Mouse (Mus musculus) midbrain, embryonic 15.5 days (tissue): Measurements from ENCODE around the gene Plcb4. TPM values are rescaled to one million over a fixed set of nuclear protein-coding genes. Genes with fewer than 3 reads are reported as not detected.
A peak's percentile ranks its signal among the peaks of the same experiment; 100 is the strongest.

ENCODE experiments used
- ATAC-seq: fragments of 200-750 bp; cut with Nextera tagmentation; replicated peaks from 2 replicates; pipeline ENCODE4 v1.8.0; 2017; ENCODE audit warnings: moderate TSS enrichment
- H3K27ac ChIP-seq: fragments of 300-500 bp; sonication (generic); 2 replicates; pipeline ENCODE4 v1.5.1; 2015; ENCODE audit warnings: mild to moderate bottlenecking, inconsistent platforms
- H3K27me3 ChIP-seq: fragments of 300-500 bp; sonication (generic); replicated peaks from 2 replicates; pipeline ENCODE4 v1.6.1; 2015; ENCODE audit warnings: inconsistent platforms
- H3K36me3 ChIP-seq: fragments of 300-500 bp; sonication (generic); replicated peaks from 2 replicates; pipeline ENCODE4 v1.6.1; 2015; ENCODE audit warnings: inconsistent platforms
- H3K4me1 ChIP-seq: fragments of 300-500 bp; sonication (generic); 2 replicates; pipeline ENCODE4 v1.6.1; 2015; ENCODE audit warnings: inconsistent platforms
- H3K4me2 ChIP-seq: fragments of 300-500 bp; sonication (generic); 2 replicates; pipeline ENCODE4 v1.6.1; 2015; ENCODE audit warnings: inconsistent platforms, mild to moderate bottlenecking, moderate library complexity
- H3K4me3 ChIP-seq: fragments of 300-500 bp; sonication (generic); 2 replicates; pipeline ENCODE4 v1.5.1; 2015; ENCODE audit warnings: mild to moderate bottlenecking, inconsistent platforms
- H3K9ac ChIP-seq: fragments of 300-500 bp; sonication (generic); 2 replicates; pipeline ENCODE4 v1.6.1; 2015; ENCODE audit warnings: mild to moderate bottlenecking, inconsistent platforms
- H3K9me3 ChIP-seq: fragments of 300-500 bp; sonication (generic); 2 replicates; pipeline ENCODE4 v1.6.1; 2016; ENCODE audit warnings: inconsistent platforms
- WGBS: fragments of 180-500 bp; shearing (Covaris S2); methylation state at CpG from one replicate; pipeline ENCODE4 v1.1.7; 2015; ENCODE audit warnings: mixed read lengths; 5-methylcytosine and 5-hydroxymethylcytosine counted together
- polyA plus RNA-seq: library from polyadenylated mRNA; unstranded; fragments of >200 nt; fragmentation: Nextera tagmentation; extraction: Ambion mirVana; gene quantifications from 2 replicates; pipeline ENCODE4 v1.2.1, GENCODE M21; 2015

Plcb4 gene
- polyA plus RNA-seq, 1 experiment from 2014 or later, result 47.8 TPM

DNA sequence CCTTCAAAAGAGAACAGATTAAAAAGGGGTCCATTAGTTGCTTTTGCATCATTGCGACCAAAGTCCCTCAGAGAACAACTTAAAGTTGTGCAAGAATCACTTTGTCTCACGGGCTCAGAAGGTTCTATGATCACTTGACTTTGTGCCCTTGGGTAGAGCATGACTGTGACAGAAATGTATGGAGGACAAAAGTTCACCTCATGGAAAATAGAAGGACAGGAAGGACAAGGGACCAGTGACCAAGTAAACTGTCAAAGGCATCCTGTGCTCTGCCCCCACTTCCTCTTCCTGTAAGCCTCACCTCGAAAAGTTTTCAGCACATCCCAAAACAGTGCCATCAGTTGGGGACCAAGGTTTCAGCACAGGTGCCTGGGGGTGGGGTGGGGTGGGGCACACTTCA lies 7.9 kb upstream of the Plcb4 start:
- H3K27me3 ChIP-seq, result no peaks in the 10 kb centered on the region
- ATAC-seq, result no peak
- H3K4me3 ChIP-seq, result no peak overlapping the region
- no peaks in the 10 kb centered on the region for H3K4me1 ChIP-seq
- no peak overlapping the region for H3K27ac ChIP-seq
- H3K9ac ChIP-seq, result no peak overlapping the region
- no peaks in the 10 kb centered on the region for H3K9me3 ChIP-seq
- H3K4me2 ChIP-seq, result no peak overlapping the region
- 89% methylated on average over 3 of the region's 3 CpGs for WGBS
- no peaks in the 10 kb centered on the region for H3K36me3 ChIP-seq

DNA sequence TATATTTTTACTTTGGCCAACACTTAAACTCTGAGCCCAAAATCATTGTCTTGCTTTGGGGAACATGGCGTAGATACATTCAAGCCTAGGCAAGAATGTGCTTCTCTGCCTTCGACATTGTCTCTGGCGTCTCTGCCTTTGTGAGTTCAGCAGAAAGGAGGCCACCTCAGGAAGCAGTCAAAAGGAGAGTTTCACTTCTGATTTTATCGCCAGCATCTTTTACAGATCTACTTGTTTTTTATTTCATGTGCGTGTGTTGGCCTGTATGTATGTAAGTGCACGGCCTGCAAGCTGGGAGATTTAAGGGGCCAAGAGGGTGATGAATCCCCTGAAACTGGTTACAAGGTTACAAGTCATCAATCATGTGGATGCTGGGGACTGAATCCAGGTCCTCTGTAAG lies 6.8 kb upstream of the Plcb4 start:
- H3K27ac ChIP-seq, result no peak overlapping the region
- no peaks in the 10 kb centered on the region for H3K4me1 ChIP-seq
- H3K4me3 ChIP-seq, result no peak overlapping the region
- no peak for ATAC-seq
- no peak overlapping the region for H3K9ac ChIP-seq
- no peaks in the 10 kb centered on the region for H3K9me3 ChIP-seq
- 96% methylated on average over 6 of the region's 6 CpGs for WGBS
- no peak overlapping the region for H3K4me2 ChIP-seq
- no peaks in the 10 kb centered on the region for H3K36me3 ChIP-seq
- no peaks in the 10 kb centered on the region for H3K27me3 ChIP-seq

DNA sequence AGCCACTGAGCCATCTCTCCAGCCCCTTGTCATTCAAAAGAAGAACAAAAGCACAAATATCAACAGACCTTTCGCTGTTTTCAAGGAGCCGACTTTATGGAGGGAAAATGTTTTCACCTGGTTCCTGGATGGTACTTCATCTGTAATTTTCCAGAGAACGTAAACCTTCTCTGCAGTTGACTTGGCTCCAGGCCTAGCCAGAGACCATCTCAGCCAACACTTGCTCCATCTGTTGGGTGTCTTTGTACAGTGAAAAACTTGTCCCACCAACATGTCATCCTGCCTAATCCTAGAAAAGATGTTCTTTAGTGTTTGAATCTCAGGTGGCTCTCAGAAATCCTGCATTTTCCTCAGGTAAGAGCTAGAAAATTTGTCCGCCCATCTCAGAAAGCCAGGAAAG lies 6.4 kb upstream of the Plcb4 start:
- Histone ChIP-seq H3K4me2 (no peak overlapping the region), H3K4me1 (no peaks in the 10 kb centered on the region), H3K9me3 (no peaks in the 10 kb centered on the region), H3K27ac (no peak overlapping the region), H3K9ac (no peak overlapping the region), H3K27me3 (no peaks in the 10 kb centered on the region), H3K36me3 (no peaks in the 10 kb centered on the region), H3K4me3 (no peak overlapping the region)
- ATAC-seq, result no peak
- WGBS, result 93% methylated on average over 4 of the region's 4 CpGs

DNA sequence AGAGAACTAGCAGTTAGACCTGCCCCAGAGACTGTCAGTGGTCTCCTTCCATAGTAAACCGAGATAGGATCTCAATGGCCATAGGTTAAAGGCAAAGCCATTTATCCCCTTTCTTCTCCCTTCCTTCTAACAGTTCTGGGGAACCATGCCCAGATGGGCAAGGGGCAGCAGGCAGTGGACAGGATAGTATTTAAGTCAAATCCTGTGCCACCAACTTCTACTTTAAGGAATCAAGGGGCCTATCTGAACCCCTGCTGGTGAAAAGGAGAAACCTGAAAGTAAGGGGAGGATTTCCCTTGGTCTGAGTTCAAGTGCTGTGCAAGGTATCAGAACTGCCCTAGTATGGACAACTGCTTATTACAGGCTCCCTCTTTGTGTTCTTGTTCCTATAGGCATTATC lies 2.9 kb upstream of the Plcb4 start:
- H3K9ac ChIP-seq, result no peak overlapping the region
- H3K36me3 ChIP-seq, result no peaks in the 10 kb centered on the region
- H3K27me3 ChIP-seq, result no peaks in the 10 kb centered on the region
- no peak overlapping the region for H3K4me2 ChIP-seq
- H3K4me3 ChIP-seq, result no peak overlapping the region
- peaks cover 11% of the 10 kb centered on the region for H3K4me1 ChIP-seq
- 92% methylated on average over 1 of the region's 1 CpGs for WGBS
- H3K27ac ChIP-seq, result no peak overlapping the region
- no peak for ATAC-seq
- H3K9me3 ChIP-seq, result no peaks in the 10 kb centered on the region

DNA sequence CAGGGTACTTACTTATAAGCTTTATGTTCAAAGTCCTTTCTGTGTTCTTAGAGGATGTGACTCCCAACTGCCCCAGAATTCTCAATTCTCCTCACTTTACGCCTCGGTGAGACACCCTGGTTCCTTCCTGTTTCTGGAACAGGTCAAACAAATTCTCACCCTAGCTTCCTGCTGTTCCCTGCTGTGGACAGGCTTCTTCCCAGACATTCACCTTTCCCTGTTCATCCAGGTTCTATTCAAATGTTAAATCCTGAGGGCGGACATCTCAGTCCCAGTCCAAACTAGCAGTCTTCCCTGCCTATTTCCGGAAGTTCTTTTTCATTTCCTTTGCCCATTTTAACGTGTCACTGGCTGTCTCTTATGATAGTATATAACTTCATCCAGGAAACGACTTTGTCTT lies 2.2 kb upstream of the Plcb4 start:
- Histone ChIP-seq H3K9ac (no peak overlapping the region), H3K4me3 (no peak overlapping the region), H3K27ac (no peak overlapping the region), H3K36me3 (no peaks in the 10 kb centered on the region), H3K4me1 (peaks cover 17% of the 10 kb centered on the region), H3K9me3 (no peaks in the 10 kb centered on the region), H3K4me2 (no peak overlapping the region), H3K27me3 (no peaks in the 10 kb centered on the region)
- ATAC-seq, result no peak
- WGBS, result 82% methylated on average over 6 of the region's 6 CpGs

DNA sequence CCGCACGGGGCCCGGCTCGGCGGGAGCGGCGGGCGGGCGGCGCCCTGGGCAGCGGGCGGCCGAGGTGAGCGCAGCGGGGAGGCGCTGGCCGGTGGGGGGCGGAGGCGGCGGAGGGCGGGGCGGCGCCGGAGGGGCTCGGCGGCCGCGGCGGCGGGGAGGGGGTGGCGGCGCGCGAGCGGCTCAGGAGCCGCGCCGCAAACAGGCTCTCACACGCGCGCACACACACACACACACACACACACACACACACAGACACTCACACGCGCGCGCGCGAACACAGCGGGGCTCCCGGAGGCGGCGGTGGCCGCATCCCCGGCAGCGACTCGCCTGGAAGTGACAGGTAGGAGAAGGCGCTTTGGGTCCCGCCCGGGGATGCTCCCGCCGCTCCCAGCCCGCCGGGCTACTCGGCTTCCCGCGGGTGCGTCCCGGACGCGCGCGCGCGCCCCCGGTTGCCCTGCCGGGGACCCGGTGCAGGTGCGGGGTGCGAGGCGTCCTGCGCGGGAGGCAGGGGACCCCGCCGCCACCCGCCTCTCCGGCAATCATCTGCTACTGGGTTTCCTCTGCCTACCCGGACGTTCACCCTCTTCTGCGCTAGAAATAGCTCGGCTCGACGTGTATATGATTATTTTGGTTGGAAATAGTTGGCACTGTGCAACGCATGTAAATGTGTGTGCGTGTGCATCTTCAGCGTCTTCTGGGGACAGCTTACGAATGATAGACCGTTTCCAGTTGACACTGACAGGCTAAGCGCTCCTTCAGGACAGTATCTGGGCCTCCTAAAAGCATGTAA lies 775 bp downstream of the Plcb4 start:
- peak; percentile 74 for ATAC-seq
- under 1% methylated on average over 52 of the region's 97 CpGs for WGBS
- H3K27me3 ChIP-seq, result no peaks in the 10 kb centered on the region
- peak overlapping the region; percentile 92 for H3K4me3 ChIP-seq
- peak overlapping the region; percentile 99 for H3K27ac ChIP-seq
- H3K9ac ChIP-seq, result peak overlapping the region; percentile 96
- no peaks in the 10 kb centered on the region for H3K9me3 ChIP-seq
- H3K36me3 ChIP-seq, result no peaks in the 10 kb centered on the region
- H3K4me2 ChIP-seq, result peak overlapping the region; percentile 72
- peaks cover 20% of the 10 kb centered on the region for H3K4me1 ChIP-seq

DNA sequence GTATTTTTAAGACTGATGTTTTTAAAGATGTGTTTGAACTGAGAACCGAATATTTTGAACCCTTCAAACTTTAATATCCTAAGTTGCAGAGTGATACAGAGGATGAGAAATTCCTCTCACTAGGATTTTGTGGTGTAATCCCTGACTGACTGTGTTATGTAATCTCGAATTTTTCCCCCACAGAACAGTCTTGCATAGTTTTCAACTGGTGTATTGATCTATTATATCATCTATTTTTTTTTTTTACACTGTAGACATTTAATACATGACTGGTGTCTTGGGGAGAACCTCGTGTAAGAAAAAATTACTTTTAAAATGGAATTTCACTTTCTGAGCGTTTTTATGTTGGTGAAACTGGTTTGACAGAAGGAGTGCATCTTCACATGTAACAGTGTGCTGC lies 2.0 kb downstream of the Plcb4 start:
- 66% methylated on average over 4 of the region's 4 CpGs for WGBS

DNA sequence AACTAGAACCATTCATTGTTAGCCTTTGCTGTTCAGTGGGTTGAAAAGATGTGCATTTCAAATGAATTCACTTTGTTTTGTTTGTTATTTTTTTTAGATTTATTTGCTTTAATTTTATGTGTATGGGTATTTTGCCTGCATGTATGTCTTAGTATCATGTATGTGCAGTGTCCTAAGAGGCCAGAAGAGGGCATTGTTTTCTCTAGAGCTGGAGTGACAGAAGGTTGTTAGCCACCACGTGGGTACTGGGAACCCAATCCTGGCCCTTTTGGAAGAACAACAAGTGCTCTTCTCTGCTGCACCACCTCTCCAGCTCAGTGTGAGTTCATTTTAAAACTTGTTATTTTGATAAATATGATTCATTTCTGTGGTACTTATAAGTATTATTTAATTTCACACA lies 5.0 kb downstream of the Plcb4 start:
- Histone ChIP-seq H3K36me3 (no peaks in the 10 kb centered on the region), H3K9me3 (no peaks in the 10 kb centered on the region), H3K9ac (no peak overlapping the region), H3K27ac (no peak overlapping the region), H3K27me3 (no peaks in the 10 kb centered on the region), H3K4me2 (no peak overlapping the region), H3K4me1 (peaks cover 15% of the 10 kb centered on the region), H3K4me3 (no peak overlapping the region)
- 96% methylated on average over 1 of the region's 1 CpGs for WGBS
- no peak for ATAC-seq

More for the DNA sequence above, 2.0 kb downstream of the Plcb4 start:
- Histone ChIP-seq H3K9ac (no peak overlapping the region), H3K4me1 (peaks cover 20% of the 10 kb centered on the region), H3K27ac (no peak overlapping the region), H3K4me2 (peak overlapping the region; percentile 72), H3K4me3 (peak overlapping the region; percentile 92; the same call in 1 of the 2 replicates), H3K9me3 (no peaks in the 10 kb centered on the region), H3K27me3 (no peaks in the 10 kb centered on the region), H3K36me3 (no peaks in the 10 kb centered on the region)
- ATAC-seq, result no peak

DNA sequence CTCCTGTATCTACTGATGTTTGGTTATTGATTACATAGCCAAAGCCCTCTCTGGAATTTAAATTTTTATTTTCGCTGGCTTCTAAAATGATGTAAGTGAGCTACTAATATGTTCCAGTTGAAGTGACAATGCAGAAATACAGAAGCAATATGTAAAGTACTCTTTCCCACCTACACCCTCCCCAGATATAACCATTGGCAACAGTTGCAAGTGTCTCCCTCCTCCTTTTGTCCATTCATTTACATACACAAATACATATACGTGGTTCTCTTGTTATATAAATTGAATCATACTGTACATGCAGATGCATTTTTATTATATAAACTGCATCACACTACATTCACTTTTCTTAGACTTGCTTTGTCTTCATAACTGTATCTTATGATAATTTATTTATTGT lies 8.7 kb downstream of the Plcb4 start:
- no peak overlapping the region for H3K4me3 ChIP-seq
- 95% methylated on average over 2 of the region's 2 CpGs for whole genome bisulfite sequencing
- no peaks in the 10 kb centered on the region for H3K27me3 ChIP-seq
- no peak overlapping the region for H3K4me2 ChIP-seq
- H3K9me3 ChIP-seq, result no peaks in the 10 kb centered on the region
- H3K9ac ChIP-seq, result no peak overlapping the region
- no peaks in the 10 kb centered on the region for H3K4me1 ChIP-seq
- no peak overlapping the region for H3K27ac ChIP-seq
- no peaks in the 10 kb centered on the region for H3K36me3 ChIP-seq
- ATAC-seq, result no peak

DNA sequence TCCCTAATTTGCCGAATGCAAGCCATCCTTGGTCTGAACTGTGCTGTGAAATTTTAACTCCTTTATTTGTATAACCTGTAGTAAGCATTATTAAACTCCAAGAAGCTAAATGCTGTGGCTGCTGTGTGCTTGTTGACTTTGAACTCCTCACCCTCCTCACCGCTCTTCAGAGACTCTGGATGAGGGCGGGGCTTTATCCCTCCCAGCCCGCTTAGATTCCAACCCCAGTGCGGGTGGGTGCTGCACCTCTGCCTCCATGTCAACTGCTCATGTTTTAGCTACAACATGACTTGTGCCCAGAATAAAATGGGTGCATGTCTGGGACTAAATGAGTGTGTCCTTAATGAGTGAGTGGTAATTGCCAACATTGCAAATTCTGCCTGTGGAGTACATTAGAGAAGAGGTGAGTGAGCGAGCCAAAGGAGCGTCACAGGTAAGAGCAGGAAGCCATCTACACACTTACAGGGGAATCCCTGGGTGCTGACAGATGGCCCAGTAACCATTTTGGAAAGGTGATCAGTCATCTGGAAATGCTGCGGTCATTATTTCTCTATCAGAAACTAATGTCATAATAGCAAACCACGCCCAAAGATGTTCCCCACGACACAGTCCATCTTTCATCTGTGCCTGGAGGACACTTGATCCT lies 13.8 kb downstream of the Plcb4 start:
- Histone ChIP-seq H3K4me3 (no peak overlapping the region), H3K9ac (no peak overlapping the region), H3K4me2 (no peak overlapping the region), H3K27me3 (no peaks in the 10 kb centered on the region), H3K9me3 (no peaks in the 10 kb centered on the region), H3K4me1 (no peaks in the 10 kb centered on the region), H3K36me3 (no peaks in the 10 kb centered on the region), H3K27ac (no peak overlapping the region)
- ATAC-seq, result 0 out of 2 replicates have a peak, but pooled peaks have one; percentile 27
- 82% methylated on average over 10 of the region's 10 CpGs for WGBS

DNA sequence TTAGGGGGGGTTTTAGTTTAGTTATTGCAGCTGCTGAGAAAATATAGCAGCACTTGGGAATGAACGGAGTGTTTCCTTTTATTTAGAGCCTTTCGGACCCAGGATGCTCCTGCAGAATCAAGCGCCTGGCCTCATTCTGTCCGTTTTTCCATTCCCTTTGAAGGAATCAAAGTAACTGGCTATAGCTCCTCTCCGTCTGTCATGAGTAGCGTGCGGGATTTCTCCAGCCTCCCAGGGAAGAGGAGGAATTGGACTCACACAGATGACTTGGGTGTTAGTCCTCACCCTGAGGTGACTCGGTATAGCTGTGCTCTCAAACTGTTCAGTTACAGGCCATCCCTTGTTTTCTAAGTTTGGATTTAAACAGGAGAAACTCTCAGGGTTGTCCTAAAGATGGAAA lies 14.8 kb downstream of the Plcb4 start:
- Histone ChIP-seq H3K36me3 (no peaks in the 10 kb centered on the region), H3K27ac (no peak overlapping the region), H3K9me3 (no peaks in the 10 kb centered on the region), H3K27me3 (no peaks in the 10 kb centered on the region), H3K9ac (no peak overlapping the region), H3K4me3 (no peak overlapping the region), H3K4me2 (no peak overlapping the region), H3K4me1 (no peaks in the 10 kb centered on the region)
- ATAC-seq, result no peak
- 82% methylated on average over 8 of the region's 8 CpGs for WGBS

DNA sequence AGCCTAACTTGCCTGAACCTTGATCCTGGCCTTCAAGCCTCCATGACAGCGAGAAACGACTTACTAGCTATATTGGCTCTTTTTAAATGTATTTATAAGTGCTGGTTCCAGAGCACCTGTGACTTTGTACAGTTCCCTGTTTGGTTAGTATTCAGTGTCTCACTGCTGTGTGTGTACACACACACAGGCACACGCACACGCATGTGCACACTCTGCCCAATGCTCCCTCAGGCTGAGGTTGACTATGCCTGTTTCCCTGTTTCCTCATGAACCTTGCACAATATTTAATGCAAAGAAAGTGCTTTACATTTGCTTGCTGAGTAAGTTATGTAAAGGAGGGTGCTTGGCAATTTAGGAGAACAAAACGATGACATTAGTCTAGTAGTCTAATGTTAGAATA lies 16.5 kb downstream of the Plcb4 start:
- no peak for ATAC-seq
- Histone ChIP-seq H3K4me1 (no peaks in the 10 kb centered on the region), H3K4me2 (no peak overlapping the region), H3K4me3 (no peak overlapping the region), H3K9me3 (no peaks in the 10 kb centered on the region), H3K36me3 (no peaks in the 10 kb centered on the region), H3K27me3 (no peaks in the 10 kb centered on the region), H3K27ac (no peak overlapping the region), H3K9ac (no peak overlapping the region)
- 92% methylated on average over 5 of the region's 5 CpGs for WGBS

DNA sequence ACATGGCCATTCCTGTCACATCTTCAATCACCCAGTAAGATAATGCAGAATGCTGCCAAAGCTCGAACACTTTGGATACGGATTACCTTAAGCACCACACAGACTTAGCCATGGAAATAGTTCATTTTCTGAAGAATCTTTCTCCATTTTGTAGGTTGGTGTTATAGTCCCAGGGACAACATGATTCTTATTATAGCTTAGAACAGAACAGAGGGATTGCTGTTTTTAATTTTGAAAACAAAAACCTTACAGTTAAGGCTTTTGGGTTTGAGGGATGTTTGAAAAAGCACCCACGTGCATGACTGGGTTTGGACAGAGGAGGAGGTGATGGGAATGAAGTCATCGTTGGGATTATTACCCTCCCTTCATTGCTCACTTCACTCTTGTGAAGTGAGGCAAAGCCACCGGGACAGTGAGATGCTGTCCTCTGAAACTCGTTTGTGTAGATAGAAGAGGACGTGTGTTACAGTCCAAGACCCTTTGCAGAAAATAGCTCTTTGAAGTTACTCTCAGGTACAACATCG lies 18.2 kb downstream of the Plcb4 start:
- Histone ChIP-seq H3K4me3 (no peak overlapping the region), H3K36me3 (no peaks in the 10 kb centered on the region), H3K27me3 (no peaks in the 10 kb centered on the region), H3K4me1 (no peaks in the 10 kb centered on the region), H3K9ac (no peak overlapping the region), H3K9me3 (no peaks in the 10 kb centered on the region), H3K4me2 (no peak overlapping the region), H3K27ac (no peak overlapping the region)
- WGBS, result 45% methylated on average over 8 of the region's 8 CpGs
- no peak for ATAC-seq
